Mouse (Mus musculus) adrenal gland, postnatal 4 days (tissue): ENCODE data around the gene Cox6a2. TPM values are rescaled to one million over a fixed set of nuclear protein-coding genes. Genes with fewer than 3 reads are reported as not detected.
"Not testable (repeated sequence)": the region's sequence is repeated elsewhere in the genome, so short reads cannot be mapped to it uniquely, and the experiment has no call there.

ENCODE experiments used
- DNase-seq, 2 experiments: peaks; one replicate each; pipeline ENCODE4 v3.0.0; 2021 to 2022; ENCODE audit warnings: low spot score in 2 of 2, mixed read lengths in 2 of 2
- total RNA-seq, 2 experiments: library from RNA; stranded (reverse); gene quantifications; 2 replicates each; pipeline ENCODE4 v1.2.3; 2021

Cox6a2 gene
- total RNA-seq, 2 experiments from 2014 or later, result 15.8 to 26.8 TPM

- DNase-seq, result no peak
Observed at GRCm38 (mm10) chr7:128236426-128236825, 30.2 kb upstream of the Cox6a2 start.

GRCm38 (mm10) chr7:128235481-128235880 lies 29.3 kb upstream of the Cox6a2 start:
- DNase-seq, result no peak

GRCm38 (mm10) chr7:128234796-128235195 lies 28.6 kb upstream of the Cox6a2 start:
- no peak for DNase-seq

GRCm38 (mm10) chr7:128231741-128232140 lies 25.6 kb upstream of the Cox6a2 start:
- DNase-seq, result no peak

GRCm38 (mm10) chr7:128220936-128221335 lies 14.7 kb upstream of the Cox6a2 start:
- DNase-seq, result no peak

GRCm38 (mm10) chr7:128219952-128220351 lies 13.8 kb upstream of the Cox6a2 start:
- no peak for DNase-seq

- no peak for DNase-seq
Observed at GRCm38 (mm10) chr7:128209826-128210225, 3.6 kb upstream of the Cox6a2 start.

GRCm38 (mm10) chr7:128208187-128208586 lies 2.0 kb upstream of the Cox6a2 start:
- peak in 1 of 2 experiments; percentile 25 for DNase-seq

GRCm38 (mm10) chr7:128205695-128206094 lies 492 bp downstream of the Cox6a2 start:
- DNase-seq, result no peak

- DNase-seq, result no peak
Observed at GRCm38 (mm10) chr7:128204179-128204578, 2.0 kb downstream of the Cox6a2 start.

- DNase-seq, result no peak
Observed at GRCm38 (mm10) chr7:128203071-128203470, 3.1 kb downstream of the Cox6a2 start.

GRCm38 (mm10) chr7:128201607-128202006 lies 4.6 kb downstream of the Cox6a2 start:
- DNase-seq, result no peak

- DNase-seq, result no peak
Observed at GRCm38 (mm10) chr7:128181691-128182090, 24.5 kb downstream of the Cox6a2 start.

GRCm38 (mm10) chr7:128180546-128180945 lies 25.6 kb downstream of the Cox6a2 start:
- no peak for DNase-seq

- DNase-seq, result no peak
Observed at GRCm38 (mm10) chr7:128180126-128180525, 26.1 kb downstream of the Cox6a2 start.

GRCm38 (mm10) chr7:128178385-128178784 lies 27.8 kb downstream of the Cox6a2 start:
- no peak for DNase-seq

GRCm38 (mm10) chr7:128169996-128170395 lies 36.2 kb downstream of the Cox6a2 start:
- DNase-seq, result no peak

- no peak for DNase-seq
Observed at GRCm38 (mm10) chr7:128166391-128166790, 39.8 kb downstream of the Cox6a2 start.

- no peak for DNase-seq
Observed at GRCm38 (mm10) chr7:128164001-128164400, 42.2 kb downstream of the Cox6a2 start.

- DNase-seq, result not testable (repeated sequence)
Observed at GRCm38 (mm10) chr7:128158688-128159354, 47.4 kb downstream of the Cox6a2 start.
